In genomic region chr1:72165723-72166467, GRCm38 (mm10) we compare ENCODE assay signal across 13 mouse cellular contexts. TPM values are rescaled to one million over a fixed set of nuclear protein-coding genes. Genes with fewer than 3 reads are reported as not detected.
DNase-seq lines count a peak whose midpoint lies in the region; ATAC-seq lines count a peak whose summit lies in the region.
"Had no signal": no experiment of that assay in that cellular context is flagged by ENCODE, and none has a peak within 500 bp of the region (broad histone marks: within the 10 kb centered on the region; RNA-seq: fewer than 3 reads in every experiment).

No protein-coding gene starts in this region.

- no peak overlapping the region for H3K9ac ChIP-seq in heart, embryonic 11.5 days (ENCODE audit: low read depth, low read length)
- H3K9ac ChIP-seq: embryonic facial prominence, embryonic 12.5 days; limb, embryonic 13.5 days had no signal

- no peak overlapping the region for H3K4me2 ChIP-seq in heart, embryonic 11.5 days
- H3K4me2 ChIP-seq: embryonic facial prominence, embryonic 12.5 days; limb, embryonic 13.5 days had no signal

- no peaks in the 10 kb centered on the region; the same call in 1 of the 2 replicates for H3K9me3 ChIP-seq in heart, embryonic 11.5 days (replicated peaks; ENCODE audit: control insufficient read depth, low read length)
- H3K9me3 ChIP-seq: embryonic facial prominence, embryonic 12.5 days; limb, embryonic 13.5 days had no signal

- no peaks in the 10 kb centered on the region for H3K36me3 ChIP-seq in splenic B cell, adult 2 months (ENCODE audit: control insufficient read depth, insufficient read depth, low read length, poor library complexity, severe bottlenecking)
- H3K36me3 ChIP-seq in heart, embryonic 11.5 days (ENCODE audit: control insufficient read depth, insufficient read depth, low read length): no peaks in the 10 kb centered on the region
- H3K36me3 ChIP-seq: embryonic facial prominence, embryonic 12.5 days; limb, embryonic 13.5 days had no signal

- no peak overlapping the region for H3K27ac ChIP-seq in heart, embryonic 11.5 days (ENCODE audit: low read depth, low read length)
- H3K27ac ChIP-seq: embryonic facial prominence, embryonic 12.5 days; limb, embryonic 13.5 days had no signal

- no peaks in the 10 kb centered on the region for H3K27me3 ChIP-seq in splenic B cell, adult 2 months (ENCODE audit: control insufficient read depth, insufficient read depth, low read length, poor library complexity, severe bottlenecking)
- no peaks in the 10 kb centered on the region for H3K27me3 ChIP-seq in heart, embryonic 11.5 days (ENCODE audit: control insufficient read depth, insufficient read depth, low read length)
- H3K27me3 ChIP-seq: embryonic facial prominence, embryonic 12.5 days; limb, embryonic 13.5 days had no signal

- H3K4me1 ChIP-seq in heart, embryonic 11.5 days (ENCODE audit: control insufficient read depth, insufficient read depth, low read length): peaks cover 2% of the 10 kb centered on the region
- H3K4me1 ChIP-seq: embryonic facial prominence, embryonic 12.5 days; limb, embryonic 13.5 days had no signal

- ATAC-seq in heart, embryonic 11.5 days (replicated peaks; ENCODE audit: insufficient number of reproducible peaks, low FRiP score, low TSS enrichment): no peak

- H3K4me3 ChIP-seq in heart, embryonic 11.5 days (ENCODE audit: low read depth, low read length): no peak overlapping the region
- H3K4me3 ChIP-seq: embryonic facial prominence, embryonic 12.5 days; limb, embryonic 13.5 days had no signal

- WGBS in heart, embryonic 11.5 days (ENCODE audit: insufficient replicate concordance): 68% methylated on average over 20 of the region's 20 CpGs

- peak; percentile 33 for DNase-seq in heart, postnatal 4 days
- no peak for DNase-seq in heart, adult 18-20 months
- peak; percentile 64 to 65 for DNase-seq in right cerebral cortex, postnatal 10 days (ENCODE audit: low spot score in 2 of 2)
- no peak for DNase-seq in right cerebral cortex, postnatal 36 days (ENCODE audit: low spot score in 2 of 2)
- peak; percentile 48 for DNase-seq in WW6 (ENCODE audit: low read depth, low spot score)
- DNase-seq in splenic B cell, adult 2 months (ENCODE audit: low read depth, low spot score): peak; percentile 7
- DNase-seq in ovary, postnatal 14 days (ENCODE audit: low spot score): no peak
- DNase-seq: heart, postnatal 14 days; kidney, adult 8-10 months; thymus, adult 2 months had no signal

RNA-seq across cellular contexts. Expression of gene Mreg, which starts 46.2 kb away (rescaled TPM):
- 10 to 100 TPM; 17.7 to 21.1 TPM for total RNA-seq in heart, postnatal 4 days (2021)
- 10 to 100 TPM; 36.9 to 39.7 TPM for total RNA-seq in heart, adult 18-20 months (2021)
- 4.8 and 4.9 TPM in 2 replicates for polyA plus RNA-seq in heart, embryonic 11.5 days (2014; fragmentation: Nextera tagmentation; extraction: Ambion mirVana)

Comparison
In these comparisons a context has a peak if more than half of its experiments do, and no peak if none do; other contexts are left out.
1. DNase-seq: peak in heart, postnatal 4 days (single experiment), right cerebral cortex, postnatal 10 days (2 of 2), WW6 (single experiment) and splenic B cell, adult 2 months (single experiment); none in heart, adult 18-20 months (0 of 2), right cerebral cortex, postnatal 36 days (0 of 2) and ovary, postnatal 14 days (single experiment).